Mouse (Mus musculus): ENCODE measurements around the gene Sgpl1. TPM values are rescaled to one million over a fixed set of nuclear protein-coding genes. Genes with fewer than 3 reads are reported as not detected.

The Sgpl1 gene
- polyA plus RNA-seq, 1 experiment from 2014 or later, result 39.0 TPM

DNA sequence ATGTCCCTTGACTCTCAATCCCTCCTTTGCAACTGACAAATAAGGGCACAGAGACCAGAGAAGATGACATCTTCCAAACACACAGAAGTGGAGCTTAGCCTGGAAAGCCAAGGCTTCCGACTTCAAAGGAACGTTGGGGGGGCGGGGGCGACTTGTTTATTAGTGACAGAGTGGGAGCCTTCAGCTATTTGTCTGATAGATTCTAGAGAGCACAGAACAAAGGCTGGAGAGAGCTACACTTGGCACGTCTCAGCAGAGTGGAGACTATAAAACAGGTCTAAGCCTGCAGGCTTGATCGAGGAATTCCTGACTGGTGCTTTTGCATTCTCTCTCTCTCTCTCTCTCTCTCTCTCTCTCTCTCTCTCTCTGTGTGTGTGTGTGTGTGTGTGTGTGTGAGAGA, 3.1 kb upstream of the Sgpl1 start:
- Histone ChIP-seq H3K4me3 (replicated peaks) (no peak overlapping the region), H3K36me3 (no peaks in the 10 kb centered on the region), H3K9ac (replicated peaks) (no peak overlapping the region), H3K4me1 (peaks cover 8% of the 10 kb centered on the region), H3K9me3 (replicated peaks) (no peaks in the 10 kb centered on the region), H3K27ac (replicated peaks) (no peak overlapping the region), H3K27me3 (replicated peaks) (no peaks in the 10 kb centered on the region), H3K4me2 (no peak overlapping the region)
- ATAC-seq (ENCODE audit: low FRiP score), result no peak
- WGBS, result 17% methylated on average over 6 of the region's 6 CpGs

DNA sequence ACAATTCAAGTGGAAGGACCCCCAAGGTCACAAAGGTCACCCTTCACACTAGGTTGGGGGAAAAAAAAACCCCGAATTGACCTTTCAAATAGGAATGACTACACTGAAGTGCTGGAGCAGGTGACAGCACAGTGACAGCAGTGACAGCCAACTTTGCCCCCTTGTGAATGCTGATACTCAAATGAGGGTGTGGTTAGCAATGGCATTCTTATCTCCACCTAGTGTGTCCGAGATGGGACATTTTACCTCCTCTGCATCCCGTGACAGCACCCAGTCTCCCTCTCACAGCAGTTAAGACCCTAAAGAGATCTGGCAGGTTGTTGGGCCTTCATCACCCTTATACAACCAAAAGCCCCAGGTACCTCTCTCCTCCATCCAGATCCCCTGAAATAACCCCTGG, 2.0 kb upstream of the Sgpl1 start:
- no peak for ATAC-seq (ENCODE audit: low FRiP score)
- no peaks in the 10 kb centered on the region for H3K36me3 ChIP-seq
- H3K4me1 ChIP-seq, result peaks cover 12% of the 10 kb centered on the region
- no peak overlapping the region for H3K9ac ChIP-seq (replicated peaks)
- WGBS, result 82% methylated on average over 3 of the region's 3 CpGs
- H3K27ac ChIP-seq (replicated peaks), result no peak overlapping the region
- no peak overlapping the region for H3K4me3 ChIP-seq (replicated peaks)
- no peaks in the 10 kb centered on the region for H3K27me3 ChIP-seq (replicated peaks)
- no peaks in the 10 kb centered on the region for H3K9me3 ChIP-seq (replicated peaks)
- no peak overlapping the region for H3K4me2 ChIP-seq

- 1% methylated on average over 14 of the region's 14 CpGs for WGBS
- H3K9me3 ChIP-seq (replicated peaks), result no peaks in the 10 kb centered on the region
- no peaks in the 10 kb centered on the region for H3K27me3 ChIP-seq (replicated peaks)
- H3K9ac ChIP-seq (replicated peaks), result peak overlapping the region; percentile 78
- no peaks in the 10 kb centered on the region; the same call in 1 of the 2 replicates for H3K36me3 ChIP-seq
- H3K4me1 ChIP-seq, result peaks cover 17% of the 10 kb centered on the region
- peak overlapping the region; percentile 94 for H3K27ac ChIP-seq (replicated peaks)
- no peak; the same call in 1 of the 2 replicates for ATAC-seq (ENCODE audit: low FRiP score)
- H3K4me2 ChIP-seq, result peak overlapping the region; percentile 95
- H3K4me3 ChIP-seq (replicated peaks), result peak overlapping the region; percentile 84
Observed at GRCm38 (mm10) chr10:61146807-61147156, 721 bp downstream of the Sgpl1 start.

DNA sequence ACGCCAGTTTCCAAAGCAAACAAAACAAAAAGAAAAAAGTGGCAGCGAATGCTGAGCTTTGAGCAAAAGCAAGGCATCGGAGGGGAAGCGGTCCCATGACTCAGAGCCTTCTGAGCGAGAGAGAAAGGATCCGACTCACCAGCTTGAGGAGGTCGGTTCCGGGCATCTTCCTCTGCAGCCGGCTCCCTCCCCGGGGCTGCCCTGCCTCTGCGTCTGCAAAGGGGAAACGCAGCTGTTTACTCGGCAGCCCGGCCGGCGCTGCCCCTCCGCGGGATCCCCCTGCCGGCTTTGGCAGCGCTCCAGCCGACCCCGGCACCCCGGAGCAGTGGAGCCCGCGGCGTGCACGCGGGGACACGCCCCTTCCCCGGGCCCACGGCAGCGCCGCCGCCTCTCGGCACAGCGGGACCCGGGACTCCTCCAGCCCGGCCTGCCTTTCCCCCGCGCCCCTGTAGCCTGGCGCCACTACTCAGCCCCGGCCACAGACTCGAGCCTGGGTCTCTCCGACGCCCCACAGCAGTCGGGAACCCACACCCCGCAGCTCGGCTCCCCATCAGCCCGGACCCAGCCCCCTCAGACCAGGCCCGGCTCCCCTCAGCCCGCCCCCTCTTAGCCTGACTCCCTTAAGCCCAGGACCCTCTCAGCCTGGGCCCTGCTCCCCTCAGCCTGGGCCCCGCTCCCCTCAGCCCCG, 1.2 kb downstream of the Sgpl1 start:
- Histone ChIP-seq H3K36me3 (no peaks in the 10 kb centered on the region; the same call in 1 of the 2 replicates), H3K27ac (replicated peaks) (peak overlapping the region; percentile 94), H3K4me2 (peak overlapping the region; percentile 95), H3K9me3 (replicated peaks) (no peaks in the 10 kb centered on the region), H3K4me3 (replicated peaks) (peak overlapping the region; percentile 84), H3K4me1 (peaks cover 17% of the 10 kb centered on the region), H3K27me3 (replicated peaks) (no peaks in the 10 kb centered on the region), H3K9ac (replicated peaks) (peak overlapping the region; percentile 78)
- peak; percentile 63 for ATAC-seq (ENCODE audit: low FRiP score)
- 0% methylated on average over 49 of the region's 53 CpGs for WGBS

- no peak for ATAC-seq (ENCODE audit: low FRiP score)
- peak overlapping the region; percentile 78 for H3K9ac ChIP-seq (replicated peaks)
- peak overlapping the region; percentile 95 for H3K4me2 ChIP-seq
- peak overlapping the region; percentile 84 for H3K4me3 ChIP-seq (replicated peaks)
- no peaks in the 10 kb centered on the region for H3K9me3 ChIP-seq (replicated peaks)
- no peaks in the 10 kb centered on the region; the same call in 1 of the 2 replicates for H3K36me3 ChIP-seq
- WGBS, result 0% methylated on average over 3 of the region's 3 CpGs
- H3K4me1 ChIP-seq, result peaks cover 17% of the 10 kb centered on the region
- H3K27me3 ChIP-seq (replicated peaks), result no peaks in the 10 kb centered on the region
- H3K27ac ChIP-seq (replicated peaks), result peak overlapping the region; percentile 94
Observed at GRCm38 (mm10) chr10:61145766-61146118, 1.8 kb downstream of the Sgpl1 start.

DNA sequence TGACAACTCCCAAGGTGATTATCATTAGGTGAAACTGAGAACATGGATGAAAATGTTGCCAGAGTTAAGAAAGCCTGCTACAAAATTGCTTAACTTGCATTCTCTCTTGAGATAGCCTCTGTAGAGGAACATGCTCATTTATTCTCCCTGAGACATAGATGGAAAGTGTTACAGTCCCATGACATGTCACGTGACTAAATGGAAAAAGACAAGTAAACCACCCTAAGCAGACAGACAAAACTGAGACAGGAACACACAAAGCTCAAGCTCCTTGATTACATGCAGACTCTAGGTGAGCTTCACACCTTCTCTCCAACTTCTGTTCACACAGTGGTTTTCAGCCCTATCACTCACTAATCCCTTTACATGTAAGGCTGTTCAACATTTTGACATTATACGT, 4.2 kb downstream of the Sgpl1 start:
- H3K27me3 ChIP-seq (replicated peaks), result no peaks in the 10 kb centered on the region
- no peak overlapping the region for H3K4me3 ChIP-seq (replicated peaks)
- H3K9ac ChIP-seq (replicated peaks), result no peak overlapping the region
- WGBS, result 95% methylated on average over 2 of the region's 2 CpGs
- no peak for ATAC-seq (ENCODE audit: low FRiP score)
- H3K4me1 ChIP-seq, result peaks cover 17% of the 10 kb centered on the region
- H3K27ac ChIP-seq (replicated peaks), result no peak overlapping the region
- no peaks in the 10 kb centered on the region for H3K9me3 ChIP-seq (replicated peaks)
- H3K4me2 ChIP-seq, result no peak overlapping the region
- peaks cover 2% of the 10 kb centered on the region; the same call in 1 of the 2 replicates for H3K36me3 ChIP-seq

DNA sequence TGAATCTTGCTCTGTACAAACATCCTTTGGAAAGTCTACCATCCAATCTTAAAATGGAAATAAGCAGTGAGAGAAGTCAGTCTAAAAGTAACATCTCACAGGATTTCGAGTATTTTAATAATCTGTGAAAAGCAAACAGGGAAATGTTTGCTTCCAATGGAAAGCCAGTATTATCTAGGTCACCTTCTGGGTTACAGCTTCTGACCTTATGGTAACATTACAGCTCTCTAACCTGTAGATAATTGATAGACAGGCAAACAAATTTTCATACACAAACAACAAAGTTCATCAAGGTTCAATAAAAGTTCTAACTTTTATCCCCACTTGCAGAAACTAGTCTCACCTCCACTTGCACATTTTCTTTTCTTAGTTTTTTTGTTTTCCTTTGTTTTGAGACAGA, 9.9 kb downstream of the Sgpl1 start:
- Histone ChIP-seq H3K4me3 (replicated peaks) (no peak overlapping the region), H3K27ac (replicated peaks) (no peak overlapping the region), H3K4me2 (no peak overlapping the region), H3K4me1 (0 out of 2 replicates have a peak, but pooled peaks cover 3% of the 10 kb centered on the region), H3K27me3 (replicated peaks) (no peaks in the 10 kb centered on the region), H3K36me3 (peaks cover 2% of the 10 kb centered on the region; the same call in 1 of the 2 replicates), H3K9ac (replicated peaks) (no peak overlapping the region), H3K9me3 (replicated peaks) (no peaks in the 10 kb centered on the region)
- 80% methylated on average over 1 of the region's 1 CpGs for WGBS
- ATAC-seq (ENCODE audit: low FRiP score), result no peak

- Histone ChIP-seq H3K4me1 (0 out of 2 replicates have a peak, but pooled peaks cover 3% of the 10 kb centered on the region), H3K4me2 (no peak overlapping the region), H3K9ac (replicated peaks) (no peak overlapping the region), H3K4me3 (replicated peaks) (no peak overlapping the region), H3K36me3 (peaks cover 6% of the 10 kb centered on the region; the same call in 1 of the 2 replicates), H3K9me3 (replicated peaks) (no peaks in the 10 kb centered on the region), H3K27me3 (replicated peaks) (no peaks in the 10 kb centered on the region), H3K27ac (replicated peaks) (no peak overlapping the region)
- no peak for ATAC-seq (ENCODE audit: low FRiP score)
- WGBS, result 57% methylated on average over 3 of the region's 3 CpGs
Observed at GRCm38 (mm10) chr10:61135226-61135839, 12.2 kb downstream of the Sgpl1 start.

DNA sequence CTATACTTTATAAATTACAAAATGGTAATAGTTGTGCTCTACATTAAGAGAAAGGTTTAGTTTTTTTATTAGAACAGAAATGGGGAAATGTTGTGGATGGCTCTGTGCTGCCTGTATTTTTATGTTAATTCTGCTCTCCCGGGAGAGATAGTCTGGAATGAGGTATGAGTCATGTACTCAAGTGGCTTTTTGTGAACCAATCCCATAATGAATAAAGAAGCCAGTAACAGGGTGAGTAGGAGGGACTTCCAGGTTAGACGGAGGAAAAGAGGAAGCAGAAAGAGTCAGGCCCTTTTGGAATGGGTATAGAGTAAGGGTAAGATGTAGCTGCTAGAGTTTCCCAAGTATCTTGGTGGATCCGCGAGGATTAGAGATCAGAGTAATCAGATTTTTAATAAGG, 13.5 kb downstream of the Sgpl1 start:
- Histone ChIP-seq H3K27me3 (replicated peaks) (no peaks in the 10 kb centered on the region), H3K36me3 (peaks cover 6% of the 10 kb centered on the region; the same call in 1 of the 2 replicates), H3K4me1 (0 out of 2 replicates have a peak, but pooled peaks cover 3% of the 10 kb centered on the region), H3K9me3 (replicated peaks) (no peaks in the 10 kb centered on the region), H3K4me3 (replicated peaks) (no peak overlapping the region), H3K27ac (replicated peaks) (no peak overlapping the region), H3K9ac (replicated peaks) (no peak overlapping the region), H3K4me2 (no peak overlapping the region)
- no peak for ATAC-seq (ENCODE audit: low FRiP score)
- WGBS, result 69% methylated on average over 4 of the region's 4 CpGs

DNA sequence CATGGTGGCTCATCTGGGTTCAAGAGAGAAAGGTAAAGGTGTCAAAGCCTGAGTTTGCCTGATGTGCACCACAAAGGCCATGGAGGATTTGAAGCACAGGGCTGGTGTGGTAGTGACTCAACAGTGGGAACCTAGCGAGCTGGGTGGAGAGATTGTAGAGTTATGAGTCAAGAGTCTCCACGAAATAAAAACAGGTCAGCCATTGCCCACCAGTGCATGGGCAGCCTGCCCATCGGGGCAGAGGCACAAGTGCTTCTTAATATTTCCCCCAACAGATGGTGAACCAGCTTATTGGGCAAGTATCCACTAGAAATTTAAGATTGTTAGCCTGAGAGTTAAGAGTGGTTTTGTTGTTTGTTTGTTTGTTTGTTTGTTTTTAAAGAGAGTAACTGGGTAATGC, 16.5 kb downstream of the Sgpl1 start:
- 85% methylated on average over 3 of the region's 3 CpGs for WGBS
- Histone ChIP-seq H3K4me2 (no peak overlapping the region), H3K27me3 (replicated peaks) (no peaks in the 10 kb centered on the region), H3K36me3 (0 out of 2 replicates have a peak, but pooled peaks cover 4% of the 10 kb centered on the region), H3K9me3 (replicated peaks) (no peaks in the 10 kb centered on the region), H3K27ac (replicated peaks) (no peak overlapping the region), H3K9ac (replicated peaks) (no peak overlapping the region), H3K4me1 (0 out of 2 replicates have a peak, but pooled peaks cover 3% of the 10 kb centered on the region), H3K4me3 (replicated peaks) (no peak overlapping the region)
- ATAC-seq (ENCODE audit: low FRiP score), result no peak

DNA sequence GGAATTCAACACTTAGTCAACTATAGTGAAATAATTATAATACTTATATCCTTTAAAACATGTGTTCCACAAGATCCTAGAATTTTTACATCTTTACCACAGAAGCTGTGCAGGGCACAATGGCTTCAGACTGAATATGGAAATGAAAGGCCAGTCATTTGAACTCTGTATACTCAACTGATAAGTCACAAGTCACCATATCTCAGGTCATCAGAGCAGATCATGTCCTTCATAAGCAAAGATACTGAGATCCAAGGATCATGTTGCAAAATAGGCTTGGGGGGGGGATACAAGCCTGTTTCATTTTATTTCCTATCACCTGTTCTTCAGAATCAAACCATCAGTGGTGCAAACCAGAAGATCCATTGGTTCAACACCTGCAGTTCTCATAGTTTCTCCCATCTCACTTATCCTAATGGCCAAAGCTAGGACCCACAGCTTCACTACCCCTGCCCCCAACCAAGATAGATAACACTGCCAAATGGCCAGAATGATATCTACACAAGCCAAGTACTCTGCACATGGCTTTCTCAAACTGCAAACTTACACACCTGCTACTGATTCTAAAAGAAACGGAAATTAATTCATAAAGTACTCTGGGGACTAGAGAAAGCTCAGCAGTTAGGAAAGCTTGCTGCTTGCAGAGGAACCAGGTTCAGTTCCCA, 18.7 kb downstream of the Sgpl1 start:
- 77% methylated on average over 1 of the region's 1 CpGs for WGBS
- Histone ChIP-seq H3K4me3 (replicated peaks) (no peak overlapping the region), H3K4me2 (no peak overlapping the region), H3K9ac (replicated peaks) (no peak overlapping the region), H3K27ac (replicated peaks) (no peak overlapping the region), H3K9me3 (replicated peaks) (no peaks in the 10 kb centered on the region), H3K36me3 (0 out of 2 replicates have a peak, but pooled peaks cover 4% of the 10 kb centered on the region), H3K27me3 (replicated peaks) (no peaks in the 10 kb centered on the region), H3K4me1 (no peaks in the 10 kb centered on the region)
- ATAC-seq (ENCODE audit: low FRiP score), result no peak

DNA sequence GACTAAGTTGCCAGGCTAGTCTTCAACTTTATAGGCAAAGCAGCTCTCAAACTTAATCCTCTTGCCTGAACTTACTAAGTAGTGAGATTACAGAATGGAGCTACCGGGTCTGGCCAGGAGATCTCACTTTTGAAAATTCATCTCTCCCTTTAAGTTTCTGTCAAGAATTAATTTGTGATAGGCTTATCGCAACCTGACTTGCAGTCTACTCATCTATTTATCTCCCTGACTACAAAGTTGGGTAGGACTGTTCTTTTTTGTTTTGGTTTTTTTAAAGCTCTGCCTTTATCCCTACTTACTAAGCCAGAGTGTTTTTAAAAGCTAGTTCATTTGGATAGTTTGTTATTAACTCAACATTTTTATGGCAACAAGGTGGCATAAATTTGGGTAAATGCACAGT, 23.0 kb downstream of the Sgpl1 start:
- no peak for ATAC-seq (ENCODE audit: low FRiP score)
- peaks cover 13% of the 10 kb centered on the region for H3K36me3 ChIP-seq
- no peak overlapping the region for H3K27ac ChIP-seq (replicated peaks)
- H3K4me3 ChIP-seq (replicated peaks), result no peak overlapping the region
- no peaks in the 10 kb centered on the region for H3K9me3 ChIP-seq (replicated peaks)
- no peak overlapping the region for H3K9ac ChIP-seq (replicated peaks)
- H3K27me3 ChIP-seq (replicated peaks), result no peaks in the 10 kb centered on the region
- no peaks in the 10 kb centered on the region for H3K4me1 ChIP-seq
- H3K4me2 ChIP-seq, result no peak overlapping the region
- WGBS, result 96% methylated on average over 2 of the region's 2 CpGs

Data from neural tube, embryonic 15.5 days (tissue).